Mouse (Mus musculus) neural tube, embryonic 13.5 days (tissue): ENCODE measurements at regions not wholly inside any gene's neighbourhood (a gene's known extent, or its start where the extent isn't known, plus 50 kb on each side); places are given as distances from the start of the nearest gene placed in this dataset.

Experiments
- ATAC-seq: fragments of 200-750 bp; cut with Nextera tagmentation; 2 replicates; pipeline ENCODE4 v1.8.0; 2017; ENCODE audit warnings: low read depth, mild to moderate bottlenecking, moderate TSS enrichment, moderate library complexity
- H3K27ac ChIP-seq: fragments of 300-500 bp; sonication (generic); replicated peaks from 2 replicates; pipeline ENCODE4 v1.5.1; 2015; ENCODE audit warnings: moderate library complexity, mild to moderate bottlenecking, inconsistent platforms
- H3K27me3 ChIP-seq: fragments of 300-500 bp; sonication (generic); 2 replicates; pipeline ENCODE4 v1.6.1; 2015; ENCODE audit warnings: mild to moderate bottlenecking, inconsistent platforms
- H3K36me3 ChIP-seq: fragments of 300-500 bp; sonication (generic); 2 replicates; pipeline ENCODE4 v1.6.1; 2015; ENCODE audit warnings: mild to moderate bottlenecking, inconsistent platforms
- H3K4me1 ChIP-seq: fragments of 300-500 bp; sonication (generic); replicated peaks from 2 replicates; pipeline ENCODE4 v1.6.1; 2015; ENCODE audit warnings: inconsistent platforms
- H3K4me2 ChIP-seq: fragments of 300-500 bp; sonication (generic); 2 replicates; pipeline ENCODE4 v1.6.1; 2015; ENCODE audit warnings: inconsistent platforms, mild to moderate bottlenecking, moderate library complexity
- H3K4me3 ChIP-seq: fragments of 300-500 bp; sonication (generic); 2 replicates; pipeline ENCODE4 v1.5.1; 2015; ENCODE audit warnings: mild to moderate bottlenecking, inconsistent platforms
- H3K9ac ChIP-seq: fragments of 300-500 bp; sonication (generic); 2 replicates; pipeline ENCODE4 v1.6.1; 2015; ENCODE audit warnings: moderate library complexity, mild to moderate bottlenecking, inconsistent platforms
- H3K9me3 ChIP-seq: fragments of 300-500 bp; sonication (generic); 2 replicates; pipeline ENCODE4 v1.6.1; 2016; ENCODE audit warnings: inconsistent platforms
- WGBS: fragments of 180-500 bp; shearing (Covaris S2); methylation state at CpG from one replicate; pipeline ENCODE4 v1.1.7; 2015; 5-methylcytosine and 5-hydroxymethylcytosine counted together

- Histone ChIP-seq H3K4me3 (no peak overlapping the region), H3K9ac (no peak overlapping the region), H3K27ac (no peak overlapping the region), H3K9me3 (no peaks in the 10 kb centered on the region), H3K27me3 (no peaks in the 10 kb centered on the region), H3K4me1 (no peaks in the 10 kb centered on the region), H3K36me3 (no peaks in the 10 kb centered on the region), H3K4me2 (no peak overlapping the region)
- WGBS: 66% methylated on average over 6 of the region's 6 CpGs
- ATAC-seq: no peak
Measured at GRCm38 (mm10) chr7:72027006-72027405, 279.4 kb downstream of the Mctp2 start.

DNA sequence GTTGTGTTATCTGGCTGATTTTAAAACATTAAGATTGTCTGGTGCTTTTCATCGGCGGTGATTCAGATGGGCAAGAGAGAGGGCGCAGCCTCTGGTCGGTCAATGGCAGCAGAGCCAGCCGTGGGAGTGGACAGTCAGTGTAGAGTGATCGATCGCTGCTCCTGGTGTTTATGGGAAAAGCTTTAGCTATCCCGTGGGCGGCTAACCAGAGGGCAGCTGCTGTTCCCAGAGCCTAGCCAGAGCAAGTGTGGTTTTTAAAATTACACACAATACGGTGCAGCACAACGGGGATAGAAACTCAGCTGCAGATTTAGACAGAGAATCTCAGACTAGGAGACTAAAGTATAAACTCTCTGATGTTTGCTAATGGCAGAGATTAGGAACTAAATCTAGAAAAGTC, 297.3 kb downstream of the Mctp2 start:
- no peak overlapping the region for H3K4me3 ChIP-seq
- no peak overlapping the region for H3K27ac ChIP-seq
- no peaks in the 10 kb centered on the region for H3K9me3 ChIP-seq
- H3K4me1 ChIP-seq: no peaks in the 10 kb centered on the region
- H3K9ac ChIP-seq: no peak overlapping the region
- no peaks in the 10 kb centered on the region for H3K36me3 ChIP-seq
- 90% methylated on average over 11 of the region's 11 CpGs for WGBS
- no peak overlapping the region for H3K4me2 ChIP-seq
- ATAC-seq: no peak
- H3K27me3 ChIP-seq: no peaks in the 10 kb centered on the region

DNA sequence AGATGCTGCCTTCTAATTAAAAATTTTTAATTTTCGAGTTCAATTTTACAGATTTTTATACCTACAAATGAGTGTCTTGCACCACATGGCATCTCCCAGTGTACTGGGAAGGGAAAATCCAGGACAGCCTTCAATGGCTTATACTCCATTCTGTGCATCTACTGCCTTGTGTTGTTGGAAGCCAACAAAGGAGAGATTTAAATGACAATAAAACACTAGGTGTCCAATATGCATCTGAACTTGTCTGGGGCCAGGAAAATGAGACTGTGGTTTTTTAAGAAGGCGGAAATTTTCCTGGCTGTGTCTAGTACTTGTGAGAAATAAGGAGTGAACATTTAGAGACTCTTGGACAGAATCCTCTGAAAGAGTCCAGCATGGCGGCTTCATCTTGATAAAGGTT, 302.1 kb downstream of the Mctp2 start:
- no peaks in the 10 kb centered on the region for H3K4me1 ChIP-seq
- H3K27me3 ChIP-seq: no peaks in the 10 kb centered on the region
- H3K27ac ChIP-seq: no peak overlapping the region
- no peaks in the 10 kb centered on the region for H3K36me3 ChIP-seq
- H3K4me2 ChIP-seq: no peak overlapping the region
- no peaks in the 10 kb centered on the region for H3K9me3 ChIP-seq
- no peak overlapping the region for H3K4me3 ChIP-seq
- WGBS: 78% methylated on average over 3 of the region's 3 CpGs
- no peak for ATAC-seq
- H3K9ac ChIP-seq: no peak overlapping the region

- Histone ChIP-seq H3K4me2 (no peak overlapping the region), H3K27ac (no peak overlapping the region), H3K27me3 (no peaks in the 10 kb centered on the region), H3K4me1 (no peaks in the 10 kb centered on the region), H3K36me3 (no peaks in the 10 kb centered on the region), H3K4me3 (no peak overlapping the region), H3K9me3 (no peaks in the 10 kb centered on the region), H3K9ac (no peak overlapping the region)
- 82% methylated on average over 3 of the region's 3 CpGs for WGBS
- ATAC-seq: no peak
Measured at GRCm38 (mm10) chr7:71992526-71992925, 313.9 kb downstream of the Mctp2 start.

- Histone ChIP-seq H3K4me1 (no peaks in the 10 kb centered on the region), H3K4me3 (no peak overlapping the region), H3K4me2 (no peak overlapping the region), H3K27ac (no peak overlapping the region), H3K9me3 (no peaks in the 10 kb centered on the region), H3K36me3 (no peaks in the 10 kb centered on the region), H3K27me3 (no peaks in the 10 kb centered on the region), H3K9ac (no peak overlapping the region)
- WGBS: 87% methylated on average over 3 of the region's 3 CpGs
- ATAC-seq: no peak
Measured at GRCm38 (mm10) chr7:71991835-71992234, 314.6 kb downstream of the Mctp2 start.

DNA sequence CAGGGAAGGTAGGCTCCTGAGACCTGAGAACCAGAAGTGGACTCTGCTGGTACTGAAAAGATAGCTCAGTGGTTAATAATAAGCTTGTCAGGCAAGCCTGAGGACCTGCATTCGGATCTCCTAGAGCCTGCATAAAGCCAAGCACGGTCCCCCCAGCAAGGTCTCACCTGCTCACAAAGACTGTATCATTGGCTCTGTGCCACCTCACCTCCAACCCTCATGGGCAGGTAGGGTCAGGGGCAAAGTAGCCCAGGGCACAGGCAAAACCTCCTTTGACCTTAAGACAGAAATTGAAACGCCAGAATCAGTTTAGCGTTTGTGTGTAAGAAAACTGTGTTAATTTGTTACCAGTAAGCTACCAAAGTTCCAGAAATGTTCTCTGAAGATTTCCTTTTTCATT, 315.2 kb downstream of the Mctp2 start:
- H3K4me2 ChIP-seq: no peak overlapping the region
- H3K27me3 ChIP-seq: no peaks in the 10 kb centered on the region
- H3K36me3 ChIP-seq: no peaks in the 10 kb centered on the region
- no peak for ATAC-seq
- H3K4me3 ChIP-seq: no peak overlapping the region
- 86% methylated on average over 4 of the region's 4 CpGs for WGBS
- no peak overlapping the region for H3K9ac ChIP-seq
- H3K9me3 ChIP-seq: no peaks in the 10 kb centered on the region
- no peaks in the 10 kb centered on the region for H3K4me1 ChIP-seq
- no peak overlapping the region for H3K27ac ChIP-seq

- 81% methylated on average over 4 of the region's 4 CpGs for WGBS
- no peak overlapping the region for H3K9ac ChIP-seq
- H3K27ac ChIP-seq: no peak overlapping the region
- no peaks in the 10 kb centered on the region for H3K27me3 ChIP-seq
- no peak overlapping the region for H3K4me3 ChIP-seq
- peaks cover 4% of the 10 kb centered on the region for H3K4me1 ChIP-seq
- H3K4me2 ChIP-seq: no peak overlapping the region
- H3K9me3 ChIP-seq: no peaks in the 10 kb centered on the region
- ATAC-seq: no peak
- H3K36me3 ChIP-seq: no peaks in the 10 kb centered on the region
Measured at GRCm38 (mm10) chr7:71966015-71966414, 340.4 kb downstream of the Mctp2 start.

DNA sequence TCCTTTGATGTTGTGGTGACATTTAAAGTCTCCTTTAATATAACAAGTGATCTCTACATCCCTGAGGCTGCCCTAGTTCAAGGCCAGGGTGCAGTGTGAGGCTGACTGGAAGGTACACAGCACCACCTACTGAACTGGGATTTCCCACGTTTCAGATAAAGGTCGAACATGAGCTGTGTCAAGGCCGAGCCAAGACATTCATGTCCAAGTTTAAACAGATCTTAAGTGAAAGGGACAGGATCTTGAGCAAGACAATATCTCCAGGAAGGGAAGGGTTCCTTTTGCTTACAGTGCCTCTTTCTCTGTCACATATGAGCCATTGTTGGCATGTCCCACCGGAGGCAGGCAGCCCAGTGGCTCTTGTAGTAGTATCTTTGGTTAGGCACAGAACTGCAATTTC, 343.0 kb downstream of the Mctp2 start:
- H3K4me2 ChIP-seq: no peak overlapping the region
- no peaks in the 10 kb centered on the region for H3K9me3 ChIP-seq
- H3K27me3 ChIP-seq: no peaks in the 10 kb centered on the region
- H3K27ac ChIP-seq: no peak overlapping the region
- H3K36me3 ChIP-seq: no peaks in the 10 kb centered on the region
- no peak overlapping the region for H3K9ac ChIP-seq
- H3K4me3 ChIP-seq: no peak overlapping the region
- H3K4me1 ChIP-seq: peaks cover 13% of the 10 kb centered on the region
- no peak for ATAC-seq
- WGBS: 80% methylated on average over 4 of the region's 4 CpGs

DNA sequence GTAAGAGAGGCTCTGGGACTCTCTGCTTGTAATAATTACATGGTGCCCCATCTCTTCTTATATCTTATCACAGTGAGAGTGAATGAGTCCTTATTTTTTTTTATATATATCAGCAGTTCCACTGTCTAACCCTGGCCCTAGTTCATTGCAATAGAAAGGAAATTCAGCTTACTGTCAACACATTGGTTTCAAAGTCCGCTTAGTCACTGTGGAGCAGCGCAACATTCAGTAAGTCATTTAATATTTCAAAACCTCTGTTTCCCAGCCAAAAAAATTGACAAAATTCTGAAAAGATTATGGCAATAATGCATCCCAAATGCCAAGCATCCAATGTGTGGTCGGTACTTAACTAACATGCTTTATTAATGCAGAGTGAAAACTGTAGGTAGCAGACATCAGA, 343.6 kb downstream of the Mctp2 start:
- Histone ChIP-seq H3K27me3 (no peaks in the 10 kb centered on the region), H3K4me3 (no peak overlapping the region), H3K36me3 (no peaks in the 10 kb centered on the region), H3K9me3 (no peaks in the 10 kb centered on the region), H3K9ac (no peak overlapping the region), H3K4me2 (no peak overlapping the region), H3K27ac (no peak overlapping the region), H3K4me1 (peaks cover 13% of the 10 kb centered on the region)
- 94% methylated on average over 3 of the region's 3 CpGs for WGBS
- ATAC-seq: no peak

DNA sequence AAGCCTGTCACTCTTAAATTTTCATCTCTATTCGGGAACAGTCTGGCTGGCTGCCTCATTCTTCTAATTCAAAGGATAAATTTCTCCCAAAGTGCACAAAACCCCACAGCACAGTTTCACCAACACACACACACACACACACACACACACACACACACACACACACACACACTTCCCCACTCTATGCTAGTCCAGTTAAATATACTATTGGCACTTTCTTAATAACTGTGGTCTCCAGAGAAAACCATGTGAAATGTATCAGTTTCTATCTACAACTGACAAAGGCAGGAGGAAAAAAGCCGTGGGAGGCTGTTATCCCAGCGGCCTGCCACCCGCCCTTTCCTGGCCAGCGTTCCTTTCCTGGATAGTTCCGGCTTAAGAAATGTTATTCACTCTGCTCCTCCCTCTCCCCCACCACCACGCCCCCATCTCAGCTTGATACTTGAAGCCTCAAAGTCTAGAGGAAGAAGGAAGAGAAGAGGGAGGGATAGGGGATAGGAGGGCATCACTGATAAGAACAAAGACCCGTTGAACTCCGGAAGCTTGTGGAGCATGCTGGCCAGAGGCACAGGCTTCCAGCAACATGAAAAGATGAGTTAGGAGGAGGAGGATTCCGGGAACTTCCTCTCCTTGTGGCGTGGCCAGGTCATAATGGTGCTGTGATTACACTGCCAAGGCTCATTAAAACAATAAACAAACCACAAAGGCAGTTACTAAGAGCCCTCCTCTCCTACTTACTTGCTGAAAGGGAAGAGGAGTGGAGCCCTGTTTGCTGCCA, 345.8 kb downstream of the Mctp2 start:
- Histone ChIP-seq H3K4me1 (peaks cover 13% of the 10 kb centered on the region), H3K36me3 (no peaks in the 10 kb centered on the region), H3K27me3 (no peaks in the 10 kb centered on the region), H3K4me2 (peak overlapping the region; percentile 46), H3K27ac (peak overlapping the region; percentile 33), H3K9me3 (no peaks in the 10 kb centered on the region), H3K9ac (peak overlapping the region; percentile 50), H3K4me3 (0 out of 2 replicates have a peak overlapping the region, but pooled peaks have one; percentile 6)
- WGBS: 5% methylated on average over 11 of the region's 11 CpGs
- peak; percentile 61 for ATAC-seq

DNA sequence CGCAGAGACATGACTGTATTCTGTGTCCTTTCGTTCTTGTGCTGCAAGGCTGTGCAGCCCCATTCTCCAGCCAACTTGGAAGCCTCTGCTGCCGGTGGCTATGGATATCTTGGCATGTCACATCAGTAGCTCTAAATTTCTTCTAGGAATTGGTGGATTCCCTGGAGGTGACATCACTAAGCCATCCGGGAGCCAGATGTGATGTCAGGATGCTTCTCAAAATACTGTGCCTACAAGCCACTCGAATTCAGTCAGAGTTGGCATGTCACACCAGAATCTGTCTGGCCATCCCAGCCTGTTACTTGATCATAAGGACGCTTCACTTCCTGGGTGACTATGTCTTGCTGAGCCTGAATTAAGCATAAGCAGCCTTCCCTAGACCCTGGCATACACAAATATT, 359.9 kb downstream of the Mctp2 start:
- no peaks in the 10 kb centered on the region for H3K27me3 ChIP-seq
- H3K4me2 ChIP-seq: no peak overlapping the region
- H3K36me3 ChIP-seq: no peaks in the 10 kb centered on the region
- H3K9me3 ChIP-seq: no peaks in the 10 kb centered on the region
- no peak overlapping the region for H3K9ac ChIP-seq
- no peak for ATAC-seq
- H3K27ac ChIP-seq: no peak overlapping the region
- 93% methylated on average over 6 of the region's 6 CpGs for WGBS
- peaks cover 12% of the 10 kb centered on the region for H3K4me1 ChIP-seq
- no peak overlapping the region for H3K4me3 ChIP-seq

- 51% methylated on average over 16 of the region's 16 CpGs for WGBS
- Histone ChIP-seq H3K4me1 (peaks cover 18% of the 10 kb centered on the region), H3K27ac (peak overlapping the region; percentile 38; the same call in 1 of the 2 replicates), H3K36me3 (no peaks in the 10 kb centered on the region), H3K9me3 (no peaks in the 10 kb centered on the region), H3K27me3 (no peaks in the 10 kb centered on the region), H3K4me3 (no peak overlapping the region), H3K9ac (no peak overlapping the region), H3K4me2 (no peak overlapping the region)
- ATAC-seq: no peak
Measured at GRCm38 (mm10) chr7:71943078-71944042, 363.0 kb downstream of the Mctp2 start.
